Mouse (Mus musculus) neural tube, embryonic 14.5 days (tissue): ENCODE results near the gene Entr1. TPM values are rescaled to one million over a fixed set of nuclear protein-coding genes. Genes with fewer than 3 reads are reported as not detected.

Source experiments
- ATAC-seq: fragments of 200-750 bp; cut with Nextera tagmentation; 2 replicates; pipeline ENCODE4 v1.8.0; 2017; ENCODE audit warnings: low read depth, mild to moderate bottlenecking, moderate TSS enrichment, moderate library complexity
- H3K27ac ChIP-seq: fragments of 300-500 bp; sonication (generic); 2 replicates; pipeline ENCODE4 v1.5.1; 2014; ENCODE audit warnings: low read depth, mild to moderate bottlenecking, control low read depth, low read length, moderate library complexity, mixed read lengths
- H3K27me3 ChIP-seq: fragments of 300-500 bp; sonication (generic); 2 replicates; pipeline ENCODE4 v1.6.1; 2014; ENCODE audit warnings: low read length; ENCODE audit not compliant: control insufficient read depth, insufficient read depth
- H3K36me3 ChIP-seq: fragments of 300-500 bp; sonication (generic); 2 replicates; pipeline ENCODE4 v1.6.1; 2014; ENCODE audit warnings: low read length, mixed read lengths; ENCODE audit not compliant: control insufficient read depth, insufficient read depth
- H3K4me1 ChIP-seq: fragments of 300-500 bp; sonication (generic); 2 replicates; pipeline ENCODE4 v1.6.1; 2014; ENCODE audit warnings: low read length; ENCODE audit not compliant: control insufficient read depth, insufficient read depth
- H3K4me2 ChIP-seq: fragments of 300-500 bp; sonication (generic); 2 replicates; pipeline ENCODE4 v1.6.1; 2014; ENCODE audit warnings: mild to moderate bottlenecking, low read depth, low read length, control low read depth
- H3K4me3 ChIP-seq: fragments of 300-500 bp; sonication (generic); 2 replicates; pipeline ENCODE4 v1.5.1; 2014; ENCODE audit warnings: low read depth, low read length, control low read depth, mixed read lengths
- H3K9ac ChIP-seq: fragments of 300-500 bp; sonication (generic); replicated peaks from 2 replicates; pipeline ENCODE4 v1.6.1; 2014; ENCODE audit warnings: low read depth, mild to moderate bottlenecking, control low read depth, low read length, mixed read lengths
- H3K9me3 ChIP-seq: fragments of 300-500 bp; sonication (generic); 2 replicates; pipeline ENCODE4 v1.6.1; 2016; ENCODE audit warnings: low read length; ENCODE audit not compliant: control insufficient read depth
- WGBS: fragments of 180-500 bp; shearing (Covaris S2); extraction: QIAGEN DNeasy Blood & Tissue Kit; methylation state at CpG from one replicate; pipeline ENCODE4 v1.1.7; 2014; 5-methylcytosine and 5-hydroxymethylcytosine counted together
- polyA plus RNA-seq: library from polyadenylated mRNA; unstranded; fragments of >200 nt; fragmentation: Nextera tagmentation; extraction: Ambion mirVana; gene quantifications from 2 replicates; pipeline ENCODE4 v1.2.1, GENCODE M21; 2014

Entr1 gene
- polyA plus RNA-seq, 1 experiment from 2014 or later: 152 TPM

DNA sequence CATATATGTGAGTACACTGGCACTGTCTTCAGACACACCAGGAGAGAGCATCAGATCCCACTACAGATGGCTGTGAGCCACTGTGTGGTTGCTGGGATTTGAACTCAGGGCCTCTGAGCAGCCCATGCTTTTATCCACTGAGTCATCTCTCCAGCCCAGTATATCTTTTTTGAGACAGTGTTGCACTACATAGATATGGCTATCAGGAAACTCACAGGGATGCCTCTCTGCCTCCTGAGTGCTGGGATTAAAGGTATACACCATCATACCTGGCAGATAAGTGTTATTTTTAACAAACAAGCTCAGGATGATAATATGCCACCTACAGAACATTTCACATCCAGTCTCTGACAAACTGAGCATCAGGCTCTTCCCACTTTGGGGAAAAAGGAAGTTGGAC, 27.9 kb upstream of the Entr1 start:
- no peak overlapping the region for H3K9ac ChIP-seq
- no peak for ATAC-seq
- H3K27me3 ChIP-seq: no peaks in the 10 kb centered on the region
- H3K4me1 ChIP-seq: no peaks in the 10 kb centered on the region
- no peaks in the 10 kb centered on the region for H3K9me3 ChIP-seq
- no peak overlapping the region for H3K27ac ChIP-seq
- no peak overlapping the region for H3K4me2 ChIP-seq
- peaks cover 78% of the 10 kb centered on the region for H3K36me3 ChIP-seq
- H3K4me3 ChIP-seq: no peak overlapping the region

DNA sequence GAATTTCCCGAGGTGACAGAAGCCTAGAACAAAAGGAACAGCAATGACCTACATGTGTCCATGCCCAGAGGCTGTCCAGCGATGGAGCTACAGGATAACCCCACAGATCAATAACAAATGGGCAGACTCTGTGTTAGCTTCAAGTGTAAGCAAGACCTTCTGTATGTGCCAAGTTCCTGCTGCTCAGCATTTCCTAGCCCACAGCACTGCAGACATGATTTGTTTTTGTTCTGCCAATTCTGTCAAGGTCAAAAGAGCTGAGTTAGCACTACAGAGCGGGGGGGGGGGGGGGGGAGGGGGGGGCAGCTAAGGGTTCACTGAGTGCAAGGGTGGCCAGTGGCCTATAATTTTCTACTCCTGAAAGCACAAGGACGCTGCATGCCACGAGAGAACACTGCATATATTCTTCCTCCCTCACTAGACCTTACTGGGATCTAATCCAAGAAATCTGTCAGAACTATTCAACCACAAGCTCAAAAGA, 21.9 kb upstream of the Entr1 start:
- Histone ChIP-seq H3K9me3 (no peaks in the 10 kb centered on the region), H3K9ac (no peak overlapping the region), H3K4me3 (no peak overlapping the region), H3K27me3 (peaks cover 4% of the 10 kb centered on the region; the same call in 1 of the 2 replicates), H3K36me3 (peaks cover 42% of the 10 kb centered on the region), H3K27ac (no peak overlapping the region), H3K4me1 (peaks cover 30% of the 10 kb centered on the region), H3K4me2 (no peak overlapping the region)
- no peak for ATAC-seq
- 69% methylated on average over 5 of the region's 5 CpGs for WGBS

DNA sequence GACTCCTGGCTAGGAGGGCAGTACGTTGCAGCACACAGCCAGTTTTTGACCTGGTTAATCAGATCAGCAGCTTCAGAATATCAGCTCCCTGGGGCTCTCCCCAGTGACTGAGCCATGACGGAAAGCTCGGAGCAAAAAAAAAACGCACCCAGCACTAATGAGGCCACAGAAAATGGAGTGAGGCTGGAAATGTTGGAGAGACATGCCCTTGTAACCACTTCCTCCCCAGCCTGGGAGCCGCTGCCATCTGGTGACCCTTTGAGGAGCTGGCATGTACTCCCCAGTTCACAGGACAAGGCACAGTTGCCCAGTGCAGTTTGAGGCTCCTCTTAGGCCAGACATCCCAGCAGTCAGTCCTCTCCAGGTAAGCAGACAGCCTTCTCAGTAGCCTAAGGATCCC, 21.0 kb upstream of the Entr1 start:
- Histone ChIP-seq H3K4me3 (no peak overlapping the region), H3K36me3 (peaks cover 33% of the 10 kb centered on the region), H3K27me3 (peaks cover 4% of the 10 kb centered on the region; the same call in 1 of the 2 replicates), H3K4me1 (peaks cover 33% of the 10 kb centered on the region), H3K9me3 (no peaks in the 10 kb centered on the region), H3K4me2 (no peak overlapping the region), H3K27ac (no peak overlapping the region), H3K9ac (no peak overlapping the region)
- WGBS: 69% methylated on average over 5 of the region's 5 CpGs
- no peak for ATAC-seq

DNA sequence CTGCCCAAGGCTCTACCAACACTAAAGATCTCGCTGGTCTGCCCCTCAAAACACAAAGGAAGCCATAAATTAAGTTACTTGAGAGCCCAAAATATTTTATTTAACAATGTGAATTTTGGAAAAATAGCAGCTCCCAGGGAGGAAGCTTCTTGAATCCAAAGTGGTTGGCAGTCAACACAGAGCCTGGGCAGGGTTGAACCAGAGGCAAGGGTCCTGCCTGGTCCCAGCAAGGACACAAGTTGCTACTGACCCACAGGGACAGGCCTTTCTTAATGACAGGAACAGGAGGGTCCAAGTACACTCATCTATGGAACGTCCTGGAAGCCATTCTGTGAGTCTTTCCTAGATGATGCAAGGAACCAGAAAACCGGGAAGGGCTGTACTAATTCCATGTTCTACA, 20.2 kb upstream of the Entr1 start:
- H3K27me3 ChIP-seq: peaks cover 4% of the 10 kb centered on the region; the same call in 1 of the 2 replicates
- no peaks in the 10 kb centered on the region for H3K9me3 ChIP-seq
- H3K36me3 ChIP-seq: peaks cover 28% of the 10 kb centered on the region
- H3K4me3 ChIP-seq: peak overlapping the region; percentile 93
- WGBS: 56% methylated on average over 3 of the region's 3 CpGs
- ATAC-seq: peak; percentile 10; the same call in 1 of the 2 replicates
- peak overlapping the region; percentile 98; the same call in 1 of the 2 replicates for H3K4me2 ChIP-seq
- H3K9ac ChIP-seq: peak overlapping the region; percentile 93
- H3K4me1 ChIP-seq: peaks cover 33% of the 10 kb centered on the region
- no peak overlapping the region for H3K27ac ChIP-seq

DNA sequence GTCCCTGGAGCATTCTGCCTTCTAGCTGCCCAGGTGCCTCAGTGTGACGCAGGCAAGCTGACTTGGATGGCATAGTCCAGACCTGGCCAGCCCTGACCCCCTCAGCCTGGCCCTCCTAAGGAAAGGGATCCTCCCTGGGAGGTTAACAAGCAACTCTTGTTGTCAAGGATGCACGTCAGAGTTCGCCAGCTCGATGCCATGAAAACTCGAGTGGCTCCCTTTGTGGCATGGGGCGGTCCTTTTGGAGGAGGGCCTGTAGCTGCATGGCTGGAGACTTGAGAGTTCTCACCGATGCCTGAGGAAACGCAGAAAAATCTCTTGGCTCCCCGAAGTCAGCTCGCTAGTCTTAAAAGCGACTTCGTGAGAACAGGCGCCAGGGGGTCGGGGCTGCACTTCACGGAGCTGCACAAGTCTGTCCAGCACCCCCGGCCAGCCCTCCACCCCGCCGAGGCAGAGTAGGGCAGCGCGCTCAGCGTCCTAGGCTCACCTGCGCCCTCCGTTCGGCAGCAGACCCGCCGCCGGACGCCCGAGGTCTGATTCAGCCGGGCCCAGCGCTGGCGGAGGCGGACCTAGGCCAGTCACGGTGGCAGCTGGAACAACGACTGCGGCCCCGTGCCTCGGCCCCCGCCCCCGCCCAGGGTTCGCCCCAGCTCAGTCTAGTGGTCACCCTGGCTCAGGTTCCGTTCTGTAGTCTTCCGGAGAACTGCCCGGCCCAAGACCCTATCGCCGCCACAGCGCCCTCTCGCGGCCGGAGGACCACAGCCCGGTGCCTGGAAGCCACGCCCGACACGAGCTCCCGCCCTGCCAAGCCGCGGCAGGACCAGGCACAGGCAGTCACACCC, 19.6 kb upstream of the Entr1 start, which contains the start of gene Inpp5e:
TSS of gene Inpp5e (minus strand) at position 689 of the 842 bp plus-strand sequence.
- under 1% methylated on average over 55 of the region's 57 CpGs for WGBS
- H3K36me3 ChIP-seq: peaks cover 23% of the 10 kb centered on the region
- H3K4me1 ChIP-seq: peaks cover 33% of the 10 kb centered on the region

DNA sequence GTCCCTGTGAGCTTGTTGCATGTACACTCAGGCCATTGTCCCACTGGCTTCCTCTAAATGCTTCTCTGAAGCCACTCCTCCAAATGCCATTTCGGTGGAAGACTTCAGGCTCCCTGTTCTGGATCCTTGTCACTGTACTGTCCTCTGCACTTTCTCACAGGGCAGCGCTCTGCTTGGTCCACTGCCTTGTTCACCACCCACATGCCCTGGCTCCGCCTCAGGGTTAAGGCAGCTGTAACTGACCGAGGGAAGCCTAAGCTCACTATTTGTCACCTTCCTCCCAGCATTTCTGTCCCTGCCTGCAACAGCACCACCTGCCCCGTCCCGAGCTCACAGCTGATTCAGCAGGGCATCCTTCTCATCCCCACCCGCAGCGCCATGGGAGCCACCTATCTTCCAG, 14.2 kb upstream of the Entr1 start:
- no peak overlapping the region for H3K4me3 ChIP-seq
- H3K9me3 ChIP-seq: no peaks in the 10 kb centered on the region
- H3K9ac ChIP-seq: no peak overlapping the region
- H3K36me3 ChIP-seq: peaks cover 36% of the 10 kb centered on the region
- no peak overlapping the region for H3K4me2 ChIP-seq
- H3K27me3 ChIP-seq: no peaks in the 10 kb centered on the region
- peaks cover 27% of the 10 kb centered on the region for H3K4me1 ChIP-seq
- no peak for ATAC-seq
- no peak overlapping the region for H3K27ac ChIP-seq
- 80% methylated on average over 8 of the region's 8 CpGs for WGBS

More for the DNA sequence above, 19.6 kb upstream of the Entr1 start, which contains the start of gene Inpp5e:
- peaks cover 4% of the 10 kb centered on the region; the same call in 1 of the 2 replicates for H3K27me3 ChIP-seq
- peak within 1 kb of the TSS; percentile 93 for H3K4me3 ChIP-seq
- no peaks in the 10 kb centered on the region for H3K9me3 ChIP-seq
- H3K9ac ChIP-seq: peak within 1 kb of the TSS; percentile 93
- peak within 1 kb of the TSS; percentile 57 for H3K27ac ChIP-seq
- ATAC-seq: peak; percentile 96
- peak within 1 kb of the TSS; percentile 98 for H3K4me2 ChIP-seq

DNA sequence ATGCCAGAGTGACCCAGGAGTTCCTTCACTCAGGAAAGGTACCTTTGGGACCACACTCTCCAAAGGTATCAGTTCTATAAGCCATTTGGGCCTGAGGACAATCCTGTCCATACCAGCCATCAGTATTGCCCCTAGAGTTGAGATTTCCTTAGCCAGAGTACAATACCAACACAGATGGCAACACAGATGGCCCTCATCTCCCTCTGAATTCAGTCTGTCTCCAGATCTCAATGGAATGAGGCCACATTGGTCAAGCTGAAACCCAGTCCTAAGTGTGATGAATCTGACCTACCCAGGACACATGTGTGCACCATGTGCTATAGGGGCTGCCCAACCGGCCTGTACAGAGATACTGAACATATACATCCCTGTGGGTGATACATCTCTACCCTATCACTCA, 13.1 kb upstream of the Entr1 start:
- no peaks in the 10 kb centered on the region for H3K27me3 ChIP-seq
- no peaks in the 10 kb centered on the region for H3K9me3 ChIP-seq
- no peak for ATAC-seq
- 89% methylated on average over 1 of the region's 1 CpGs for WGBS
- H3K4me2 ChIP-seq: no peak overlapping the region
- peaks cover 17% of the 10 kb centered on the region for H3K4me1 ChIP-seq
- H3K4me3 ChIP-seq: no peak overlapping the region
- no peak overlapping the region for H3K9ac ChIP-seq
- H3K36me3 ChIP-seq: peaks cover 44% of the 10 kb centered on the region
- H3K27ac ChIP-seq: no peak overlapping the region

DNA sequence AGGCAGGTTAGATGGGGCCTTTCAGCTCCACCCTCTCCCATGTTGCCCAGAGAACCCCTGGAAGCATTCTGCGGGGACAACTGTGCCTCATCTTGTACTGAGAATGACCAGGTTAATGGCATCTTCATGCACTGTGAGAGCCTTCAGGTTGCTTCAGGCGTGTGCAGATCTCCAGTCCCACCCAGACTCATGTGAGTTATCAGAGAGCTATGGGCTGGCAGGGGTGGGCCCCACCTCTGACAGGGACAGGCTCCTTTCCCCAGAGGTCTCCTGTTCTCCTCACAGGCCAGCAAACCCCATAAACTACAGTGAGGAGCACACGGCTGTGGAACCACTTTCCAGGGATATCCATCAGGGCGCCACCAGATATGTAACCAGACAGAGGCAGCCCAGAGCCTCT, 11.9 kb upstream of the Entr1 start:
- no peaks in the 10 kb centered on the region for H3K9me3 ChIP-seq
- peaks cover 4% of the 10 kb centered on the region for H3K4me1 ChIP-seq
- no peak overlapping the region for H3K9ac ChIP-seq
- peaks cover 56% of the 10 kb centered on the region for H3K36me3 ChIP-seq
- ATAC-seq: no peak
- H3K4me3 ChIP-seq: no peak overlapping the region
- no peaks in the 10 kb centered on the region for H3K27me3 ChIP-seq
- no peak overlapping the region for H3K27ac ChIP-seq
- WGBS: 95% methylated on average over 4 of the region's 4 CpGs
- H3K4me2 ChIP-seq: no peak overlapping the region

DNA sequence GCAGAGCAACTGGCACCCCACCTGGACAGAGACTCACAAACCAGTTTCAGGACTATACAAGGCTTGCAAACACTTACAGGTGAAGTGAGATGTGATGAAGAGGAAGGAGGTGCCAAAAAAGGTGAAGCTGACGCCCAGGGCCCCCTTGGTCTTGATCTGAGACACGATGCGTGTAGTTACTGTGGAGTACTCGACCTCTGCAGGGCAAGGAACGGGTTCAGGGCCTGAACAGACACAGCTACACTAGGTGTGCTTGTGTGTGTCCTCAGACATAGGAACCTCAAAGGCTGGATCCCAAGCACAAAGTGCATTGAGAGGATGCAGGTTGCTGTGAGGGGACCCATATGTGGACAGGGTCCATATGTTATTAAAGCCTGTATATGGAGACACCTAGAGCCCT, 11.2 kb upstream of the Entr1 start:
- Histone ChIP-seq H3K9ac (no peak overlapping the region), H3K36me3 (peaks cover 63% of the 10 kb centered on the region), H3K27ac (no peak overlapping the region), H3K27me3 (no peaks in the 10 kb centered on the region), H3K4me1 (no peaks in the 10 kb centered on the region), H3K9me3 (no peaks in the 10 kb centered on the region), H3K4me2 (no peak overlapping the region), H3K4me3 (no peak overlapping the region)
- ATAC-seq: no peak
- WGBS: 93% methylated on average over 5 of the region's 5 CpGs
